Mouse (Mus musculus) urinary bladder, adult 18-20 months (tissue): Measurements from ENCODE around the gene Pmp22.

ENCODE experiments used
- DNase-seq, 2 experiments: peaks; one replicate each; pipeline ENCODE4 v3.0.0; 2022; ENCODE audit warnings: low spot score in 2 of 2, mixed read lengths in 2 of 2

Gene Pmp22

GRCm38 (mm10) chr11:63162806-63163205, 34.0 kb downstream of the Pmp22 start:
- DNase-seq = no peak

GRCm38 (mm10) chr11:63163550-63163949, 34.8 kb downstream of the Pmp22 start:
- no peak for DNase-seq

GRCm38 (mm10) chr11:63163986-63164682, 35.4 kb downstream of the Pmp22 start:
- DNase-seq = no peak

GRCm38 (mm10) chr11:63164756-63165484, 36.1 kb downstream of the Pmp22 start:
- no peak for DNase-seq

GRCm38 (mm10) chr11:63167826-63168225, 39.0 kb downstream of the Pmp22 start:
- DNase-seq = no peak

GRCm38 (mm10) chr11:63168551-63169258, 39.9 kb downstream of the Pmp22 start:
- DNase-seq = no peak

- no peak for DNase-seq
Measured at GRCm38 (mm10) chr11:63171977-63172376, 43.2 kb downstream of the Pmp22 start.

GRCm38 (mm10) chr11:63173604-63174003, 44.8 kb downstream of the Pmp22 start:
- DNase-seq = no peak

GRCm38 (mm10) chr11:63175302-63175701, 46.5 kb downstream of the Pmp22 start:
- DNase-seq = no peak

GRCm38 (mm10) chr11:63176416-63176815, 47.6 kb downstream of the Pmp22 start:
- no peak for DNase-seq

- no peak for DNase-seq
Measured at GRCm38 (mm10) chr11:63180262-63181101, 51.7 kb downstream of the Pmp22 start.

- no peak for DNase-seq
Measured at GRCm38 (mm10) chr11:63188803-63189202, 60.0 kb downstream of the Pmp22 start.

- no peak for DNase-seq
Measured at GRCm38 (mm10) chr11:63198070-63198469, 69.3 kb downstream of the Pmp22 start.

GRCm38 (mm10) chr11:63201989-63202535, 73.3 kb downstream of the Pmp22 start:
- DNase-seq = no peak
